Mouse (Mus musculus) brain, adult 2 months (tissue): ENCODE measurements at regions not wholly inside any gene's neighbourhood (a gene's known extent, or its start where the extent isn't known, plus 50 kb on each side); places are given as distances from the start of the nearest gene placed in this dataset.
"Not testable (repeated sequence)": the region's sequence is repeated elsewhere in the genome, so short reads cannot be mapped to it uniquely, and the experiment has no call there.

Source experiments
- DNase-seq: peaks from one replicate; pipeline ENCODE4 v3.0.0; 2011; ENCODE audit warnings: low read depth, low spot score

- peak; percentile 21 for DNase-seq
Measured at GRCm38 (mm10) chr1:83835965-83836364, 428.0 kb upstream of the Sphkap start.

GRCm38 (mm10) chr1:83832946-83833345, 424.9 kb upstream of the Sphkap start:
- no peak for DNase-seq

- DNase-seq, result no peak
Measured at GRCm38 (mm10) chr1:83831900-83832535, 424.0 kb upstream of the Sphkap start.

GRCm38 (mm10) chr1:83830025-83830645, 422.1 kb upstream of the Sphkap start:
- peak; percentile 63 for DNase-seq

GRCm38 (mm10) chr1:83811162-83811561, 403.2 kb upstream of the Sphkap start:
- not testable (repeated sequence) for DNase-seq

- DNase-seq, result no peak
Measured at GRCm38 (mm10) chr1:83808432-83808831, 400.4 kb upstream of the Sphkap start.

GRCm38 (mm10) chr1:83803345-83804041, 395.5 kb upstream of the Sphkap start:
- no peak for DNase-seq

GRCm38 (mm10) chr1:83801759-83802158, 393.8 kb upstream of the Sphkap start:
- DNase-seq, result no peak

- peak; percentile 16 for DNase-seq
Measured at GRCm38 (mm10) chr1:83796961-83797891, 389.2 kb upstream of the Sphkap start.

GRCm38 (mm10) chr1:83777151-83777550, 369.2 kb upstream of the Sphkap start:
- DNase-seq, result no peak

- no peak for DNase-seq
Measured at GRCm38 (mm10) chr1:83771160-83771559, 363.2 kb upstream of the Sphkap start.

- peak; percentile 38 for DNase-seq
Measured at GRCm38 (mm10) chr1:83761499-83761898, 353.5 kb upstream of the Sphkap start.

- no peak for DNase-seq
Measured at GRCm38 (mm10) chr1:83756866-83757265, 348.9 kb upstream of the Sphkap start.

GRCm38 (mm10) chr1:83755336-83755735, 347.3 kb upstream of the Sphkap start:
- DNase-seq, result no peak

GRCm38 (mm10) chr1:83752976-83753375, 345.0 kb upstream of the Sphkap start:
- DNase-seq, result no peak

GRCm38 (mm10) chr1:83748974-83749373, 341.0 kb upstream of the Sphkap start:
- DNase-seq, result peak; percentile 35

- no peak for DNase-seq
Measured at GRCm38 (mm10) chr1:83748061-83748460, 340.1 kb upstream of the Sphkap start.

GRCm38 (mm10) chr1:83747412-83747811, 339.4 kb upstream of the Sphkap start:
- DNase-seq, result no peak

GRCm38 (mm10) chr1:83746036-83746435, 338.0 kb upstream of the Sphkap start:
- peak; percentile 78 for DNase-seq

- DNase-seq, result peak; percentile 71
Measured at GRCm38 (mm10) chr1:83736428-83737117, 328.6 kb upstream of the Sphkap start.

- no peak for DNase-seq
Measured at GRCm38 (mm10) chr1:83731682-83732081, 323.7 kb upstream of the Sphkap start.
